Mouse (Mus musculus) CH12.LX (cell line): ENCODE measurements around the gene Il10ra. TPM values are rescaled to one million over a fixed set of nuclear protein-coding genes. Genes with fewer than 3 reads are reported as not detected.

Experiments
- DNase-seq: peaks from one replicate; pipeline ENCODE4 v3.0.0-alpha.2; 2013; ENCODE audit errors: extremely low read depth
- H3K27ac ChIP-seq: 2 replicates; pipeline ENCODE4 v1.5.1; 2012; ENCODE audit warnings: low read depth, mild to moderate bottlenecking, control low read depth, moderate library complexity; ENCODE audit not compliant: insufficient read depth
- H3K27me3 ChIP-seq: replicated peaks from 2 replicates; pipeline ENCODE3; 2012; ENCODE audit warnings: inconsistent platforms
- H3K36me3 ChIP-seq, 2 experiments: replicated peaks in 1 of 2; 2 replicates each; pipeline versions ENCODE3 to v1.6.1; 2012; ENCODE audit warnings: inconsistent platforms in 1 of 2, low read length in 1 of 2, mild to moderate bottlenecking in 1 of 2, mixed read lengths in 1 of 2, moderate library complexity in 1 of 2; ENCODE audit not compliant: control insufficient read depth in 1 of 2, insufficient read depth in 1 of 2
- H3K4me1 ChIP-seq, 2 experiments: 2 replicates each; pipeline ENCODE4 v1.6.1; 2012; ENCODE audit warnings: inconsistent platforms in 1 of 2, moderate library complexity in 1 of 2; ENCODE audit not compliant: insufficient read depth in 2 of 2, control insufficient read depth in 1 of 2
- H3K4me2 ChIP-seq: 2 replicates; pipeline ENCODE4 v1.6.1; 2012; ENCODE audit warnings: low read depth, mild to moderate bottlenecking, control low read depth; ENCODE audit not compliant: poor library complexity, insufficient read depth, severe bottlenecking
- H3K4me3 ChIP-seq, 3 experiments: fragments of 150-350 bp in 1 of 3; sonication (generic) in 1 of 3; replicated peaks in 1 of 3; 2 replicates each; pipeline versions ENCODE3 to v1.5.1; 2011 to 2012; ENCODE audit warnings: low read depth in 2 of 3, low read length in 2 of 3, mild to moderate bottlenecking in 2 of 3, moderate library complexity in 2 of 3, control low read depth in 1 of 3, improper control_type of control experiment in 1 of 3, inconsistent platforms in 1 of 3, mixed read lengths in 1 of 3; ENCODE audit not compliant: poor library complexity in 1 of 3
- H3K79me2 ChIP-seq: replicated peaks from 2 replicates; pipeline ENCODE4 v1.6.1; 2012; ENCODE audit warnings: mild to moderate bottlenecking, moderate library complexity; ENCODE audit not compliant: control insufficient read depth, poor library complexity, insufficient read depth, severe bottlenecking; ENCODE audit errors: extremely low read depth
- H3K9ac ChIP-seq: 2 replicates; pipeline ENCODE4 v1.6.1; 2012; ENCODE audit warnings: low read depth, mild to moderate bottlenecking, control low read depth, moderate library complexity; ENCODE audit not compliant: insufficient read depth
- H3K9me3 ChIP-seq: replicated peaks from 2 replicates; pipeline ENCODE3; 2012; ENCODE audit warnings: low read length, inconsistent platforms, mixed read lengths
- CTCF ChIP-seq, 2 experiments: IDR thresholded peaks in 1 of 2; conservative IDR thresholded peaks in 1 of 2; 2 replicates each; pipeline ENCODE4 v1.5.1; 2011 to 2012; ENCODE audit warnings: low read depth in 2 of 2, low read length in 2 of 2, improper control_type of control experiment in 1 of 2, inconsistent platforms in 1 of 2, mild to moderate bottlenecking in 1 of 2, moderate library complexity in 1 of 2
- E2F4 ChIP-seq: IDR thresholded peaks from 2 replicates; pipeline ENCODE4 v1.6.1; 2011; ENCODE audit warnings: low read depth, low read length, improper control_type of control experiment; ENCODE audit not compliant: insufficient replicate concordance
- ETS1 ChIP-seq: conservative IDR thresholded peaks from 2 replicates; pipeline ENCODE4 v1.6.1; 2012; ENCODE audit warnings: low read depth, mild to moderate bottlenecking, inconsistent platforms, low read length, improper control_type of control experiment, moderate library complexity
- GABPA ChIP-seq: IDR thresholded peaks from 2 replicates; pipeline ENCODE4 v1.6.1; 2012; ENCODE audit warnings: low read depth, low read length, improper control_type of control experiment, inconsistent platforms; ENCODE audit not compliant: insufficient replicate concordance
- IRF4 ChIP-seq: IDR thresholded peaks from 2 replicates; pipeline ENCODE4 v1.6.1; 2014; ENCODE audit warnings: low read depth, mild to moderate bottlenecking, inconsistent platforms, low read length, improper control_type of control experiment
- MAFK ChIP-seq: IDR thresholded peaks from 2 replicates; pipeline ENCODE4 v1.6.1; 2011; ENCODE audit warnings: low read length, improper control_type of control experiment; ENCODE audit not compliant: insufficient replicate concordance
- MEF2A ChIP-seq: IDR thresholded peaks from 2 replicates; pipeline ENCODE4 v1.6.1; 2014; ENCODE audit warnings: low read depth, mild to moderate bottlenecking, inconsistent platforms, low read length, improper control_type of control experiment, borderline replicate concordance
- NELFE ChIP-seq: IDR thresholded peaks from 2 replicates; pipeline ENCODE4 v1.6.1; 2011; ENCODE audit warnings: low read depth, low read length, improper control_type of control experiment
- PAX5 ChIP-seq: IDR thresholded peaks from 2 replicates; pipeline ENCODE4 v1.6.1; 2012; ENCODE audit warnings: low read length, inconsistent platforms, mixed read lengths
- POLR2A ChIP-seq: IDR thresholded peaks from 2 replicates; pipeline ENCODE4 v1.6.1; 2011; ENCODE audit warnings: low read depth, mild to moderate bottlenecking, improper control_type of control experiment, low read length
- POLR2AphosphoS2 ChIP-seq: IDR thresholded peaks from 2 replicates; pipeline ENCODE4 v1.6.1; 2011; ENCODE audit warnings: low read depth, low read length, improper control_type of control experiment
- RAD21 ChIP-seq: IDR thresholded peaks from 2 replicates; pipeline ENCODE4 v1.6.1; 2011; ENCODE audit warnings: low read depth, mild to moderate bottlenecking, low read length, improper control_type of control experiment, moderate library complexity
- RCOR1 ChIP-seq: conservative IDR thresholded peaks from 2 replicates; pipeline ENCODE4 v1.6.1; 2012; ENCODE audit warnings: low read depth, mild to moderate bottlenecking, inconsistent platforms, low read length, improper control_type of control experiment
- SMC3 ChIP-seq: IDR thresholded peaks from 2 replicates; pipeline ENCODE4 v1.6.1; 2011; ENCODE audit warnings: low read depth, low read length, improper control_type of control experiment
- ZC3H11A ChIP-seq: IDR thresholded peaks from 2 replicates; pipeline ENCODE4 v1.6.1; 2012; ENCODE audit warnings: low read depth, mild to moderate bottlenecking, inconsistent platforms, low read length, improper control_type of control experiment
- ZKSCAN1 ChIP-seq: IDR thresholded peaks from 2 replicates; pipeline ENCODE4 v1.6.1; 2012; ENCODE audit warnings: low read depth, inconsistent platforms, low read length, improper control_type of control experiment, borderline replicate concordance
- ZMIZ1 ChIP-seq: IDR thresholded peaks from 2 replicates; pipeline ENCODE4 v1.6.1; 2012; ENCODE audit warnings: low read depth, mild to moderate bottlenecking, inconsistent platforms, low read length, improper control_type of control experiment
- dilution Hi-C: fragments of 300-500 bp; cut with MboI; formaldehyde crosslinking; loops from 2 replicates; pipeline ENCODE4 v1.14.3; 2020; ENCODE audit warnings: low sequenced_read_pairs; ENCODE audit not compliant: extremely low pct_unique_long_range_greater_than_20kb, extremely low pct_ligation_motif_present
- in situ Hi-C: fragments of 300-500 bp; cut with MboI; formaldehyde crosslinking; loops from 3 replicates; pipeline ENCODE4 v1.14.3; 2019; ENCODE audit warnings: low sequenced_read_pairs, low pct_ligation_motif_present, low pct_unique_long_range_greater_than_20kb, mixed read lengths
- polyA plus RNA-seq: library from polyadenylated mRNA; unstranded; fragments of >175 nt; gene quantifications from 2 replicates; pipeline ENCODE4 v1.2.1, GENCODE M21; 2012; ENCODE audit warnings: low read depth; ENCODE audit not compliant: insufficient read length
- total RNA-seq, 2 experiments: library from RNA; depleted of rRNA; stranded (reverse); fragments of 300-350 nt in 1 of 2; fragments of >200 nt in 1 of 2; gene quantifications; 2 replicates each; pipeline ENCODE4 v1.2.3; 2012 to 2014

The Il10ra gene
- total and polyA plus RNA-seq, 3 experiments = 3.1 to 5.1 (median 3.9) TPM

GRCm38 (mm10) chr9:45219644-45220043, 49.3 kb downstream of the Il10ra start:
- no peaks in the 10 kb centered on the region for H3K36me3 ChIP-seq
- H3K4me3 ChIP-seq = no peak overlapping the region
- no peak overlapping the region for H3K9ac ChIP-seq
- no peaks in the 10 kb centered on the region for H3K9me3 ChIP-seq
- no peaks in the 10 kb centered on the region for H3K79me2 ChIP-seq
- no peak overlapping the region for H3K4me2 ChIP-seq
- dilution Hi-C loops (no loop called here), in situ Hi-C loops (loop anchor here (5.0 to 25.0 kb wide), 3 partner anchors 78 to 518 kb away; no protein-coding TSS in a partner anchor)
- no peak for DNase-seq
- TF ChIP-seq NELFE = no peak
- no peak for TF ChIP-seq ZKSCAN1
- TF ChIP-seq POLR2AphosphoS2 = no peak
- no peak for TF ChIP-seq CTCF (conservative IDR thresholded peaks at IDR 0.05 in 1 of 2, IDR thresholded peaks at IDR 0.05 in 1 of 2; ENCODE audit: low read depth in 2 of 2, low read length in 2 of 2)
- no peak for TF ChIP-seq RCOR1
- TF ChIP-seq ZC3H11A = no peak
- no peak for TF ChIP-seq SMC3
- no peak for TF ChIP-seq GABPA
- no peaks in the 10 kb centered on the region for H3K27me3 ChIP-seq
- H3K27ac ChIP-seq = no peak overlapping the region
- H3K4me1 ChIP-seq = peaks cover 6 to 20% of the 10 kb centered on the region in 2 experiments; a peak in 3 of 4 replicates

GRCm38 (mm10) chr9:45215526-45216179, 53.3 kb downstream of the Il10ra start:
- Histone ChIP-seq H3K4me1 (no peaks in the 10 kb centered on the region), H3K4me3 (no peak overlapping the region), H3K79me2 (no peaks in the 10 kb centered on the region), H3K36me3 (no peaks in the 10 kb centered on the region), H3K27me3 (no peaks in the 10 kb centered on the region), H3K4me2 (no peak overlapping the region), H3K9ac (no peak overlapping the region), H3K27ac (no peak overlapping the region), H3K9me3 (no peaks in the 10 kb centered on the region)
- in situ Hi-C loops (loop anchor here (25.0 kb wide), 1 partner anchor 522 kb away; no protein-coding TSS in a partner anchor), dilution Hi-C loops (no loop called here)
- no peak for DNase-seq
- no peak for TF ChIP-seq PAX5
- TF ChIP-seq RCOR1 = no peak
- TF ChIP-seq MAFK = no peak
- TF ChIP-seq POLR2A = no peak
- no peak for TF ChIP-seq RAD21

- in situ Hi-C loops = loop anchor here (25.0 kb wide), 1 partner anchor 525 kb away; no protein-coding TSS in a partner anchor
- dilution Hi-C loops = no loop called here
- Histone ChIP-seq H3K27me3 (no peaks in the 10 kb centered on the region), H3K79me2 (no peaks in the 10 kb centered on the region), H3K36me3 (no peaks in the 10 kb centered on the region), H3K4me3 (no peak overlapping the region), H3K9me3 (no peaks in the 10 kb centered on the region), H3K4me2 (no peak overlapping the region), H3K4me1 (peaks cover 0 to 15% of the 10 kb centered on the region in 2 experiments; a peak in 2 of 4 replicates), H3K9ac (no peak overlapping the region), H3K27ac (no peak overlapping the region)
- no peak for DNase-seq
- no peak for TF ChIP-seq E2F4
- TF ChIP-seq ZMIZ1 = no peak
- TF ChIP-seq RAD21 = no peak
- no peak for TF ChIP-seq ETS1
- TF ChIP-seq MEF2A = no peak
- no peak for TF ChIP-seq IRF4
Measured at GRCm38 (mm10) chr9:45212001-45212400, 56.9 kb downstream of the Il10ra start.
